In the genomic region with DNA sequence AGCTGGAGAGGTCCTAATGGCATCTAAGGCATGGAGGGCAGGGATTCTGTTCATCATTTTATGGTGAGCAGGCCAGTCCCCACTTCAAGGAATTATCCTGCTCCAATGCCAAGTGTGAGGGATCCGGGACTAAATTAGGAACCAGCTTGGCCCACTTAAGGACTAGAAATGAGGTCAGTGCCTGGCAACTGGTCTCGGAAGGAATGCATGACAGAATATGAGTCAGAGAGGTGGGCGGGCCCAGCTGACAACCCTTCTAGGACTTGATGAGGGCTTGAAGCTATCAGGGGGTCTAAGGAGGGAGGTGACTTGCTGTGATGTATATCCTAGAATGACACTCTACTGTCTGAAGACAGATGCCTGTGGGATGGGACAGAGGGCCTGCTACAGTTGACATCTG, we compare ENCODE assay signal across 9 mouse cellular contexts.
DNase-seq lines count a peak whose midpoint lies in the region; ATAC-seq and TF ChIP-seq lines count a peak whose summit lies in the region.
"Had no signal": no experiment of that assay in that cellular context is flagged by ENCODE, and none has a peak within 500 bp of the region (broad histone marks: within the 10 kb centered on the region; RNA-seq: fewer than 3 reads in every experiment).

No protein-coding gene starts in this region.

- no peak overlapping the region for H3K4me3 ChIP-seq in midbrain, postnatal 0 days (ENCODE audit: low read depth, low read length)
- H3K4me3 ChIP-seq in midbrain, embryonic 13.5 days (replicated peaks), result no peak overlapping the region
- H3K4me3 ChIP-seq in stomach, postnatal 0 days (ENCODE audit: low read depth, low read length), result no peak overlapping the region
- H3K4me3 ChIP-seq in liver, embryonic 11.5 days (ENCODE audit: low read depth, low read length), result no peak overlapping the region
- no peak overlapping the region for H3K4me3 ChIP-seq in intestine, embryonic 15.5 days (replicated peaks)
- H3K4me3 ChIP-seq: megakaryocyte, embryonic 14.5 days had no signal

- H3K4me2 ChIP-seq in midbrain, postnatal 0 days (ENCODE audit: low read depth, low read length, poor library complexity, severe bottlenecking), result no peak overlapping the region
- H3K4me2 ChIP-seq in midbrain, embryonic 13.5 days (replicated peaks), result no peak overlapping the region
- no peak overlapping the region for H3K4me2 ChIP-seq in stomach, postnatal 0 days (replicated peaks; ENCODE audit: low read depth)
- H3K4me2 ChIP-seq in liver, embryonic 11.5 days, result no peak overlapping the region
- no peak overlapping the region for H3K4me2 ChIP-seq in intestine, embryonic 15.5 days (replicated peaks)

- no peaks in the 10 kb centered on the region for H3K36me3 ChIP-seq in midbrain, postnatal 0 days (ENCODE audit: insufficient read depth, low read length)
- no peaks in the 10 kb centered on the region for H3K36me3 ChIP-seq in midbrain, embryonic 13.5 days
- no peaks in the 10 kb centered on the region for H3K36me3 ChIP-seq in stomach, postnatal 0 days (ENCODE audit: control insufficient read depth, insufficient read depth, low read length)
- no peaks in the 10 kb centered on the region for H3K36me3 ChIP-seq in liver, embryonic 11.5 days (ENCODE audit: control insufficient read depth, insufficient read depth, low read length)
- no peaks in the 10 kb centered on the region for H3K36me3 ChIP-seq in intestine, embryonic 15.5 days

- intact Hi-C loops in heart, postnatal 10 days (cut with DNase I), result no loop called here

- H3K9me3 ChIP-seq in midbrain, postnatal 0 days (ENCODE audit: low read length), result no peaks in the 10 kb centered on the region
- H3K9me3 ChIP-seq in midbrain, embryonic 13.5 days, result no peaks in the 10 kb centered on the region
- H3K9me3 ChIP-seq in stomach, postnatal 0 days (ENCODE audit: control insufficient read depth, low read length), result no peaks in the 10 kb centered on the region
- H3K9me3 ChIP-seq in liver, embryonic 11.5 days (ENCODE audit: control insufficient read depth, low read length), result no peaks in the 10 kb centered on the region
- H3K9me3 ChIP-seq in intestine, embryonic 15.5 days, result no peaks in the 10 kb centered on the region

- no peak for ATAC-seq in midbrain, postnatal 0 days (ENCODE audit: low FRiP score)
- no peak for ATAC-seq in midbrain, embryonic 13.5 days
- ATAC-seq in stomach, postnatal 0 days (ENCODE audit: low FRiP score, low TSS enrichment), result peak; percentile 75; the same call in 1 of the 2 replicates
- no peak for ATAC-seq in liver, embryonic 11.5 days (replicated peaks; ENCODE audit: low FRiP score)
- ATAC-seq in intestine, embryonic 15.5 days, result no peak

- no peaks in the 10 kb centered on the region for H3K27me3 ChIP-seq in midbrain, postnatal 0 days (ENCODE audit: insufficient read depth, low read length)
- H3K27me3 ChIP-seq in midbrain, embryonic 13.5 days, result no peaks in the 10 kb centered on the region
- H3K27me3 ChIP-seq in stomach, postnatal 0 days (ENCODE audit: control insufficient read depth, insufficient read depth, low read length), result no peaks in the 10 kb centered on the region
- no peaks in the 10 kb centered on the region for H3K27me3 ChIP-seq in liver, embryonic 11.5 days (replicated peaks; ENCODE audit: control insufficient read depth, insufficient read depth, low read length)
- no peaks in the 10 kb centered on the region for H3K27me3 ChIP-seq in intestine, embryonic 15.5 days (replicated peaks)
- H3K27me3 ChIP-seq: megakaryocyte, embryonic 14.5 days had no signal

- no peak overlapping the region for H3K9ac ChIP-seq in midbrain, postnatal 0 days (replicated peaks; ENCODE audit: low read length, poor library complexity, severe bottlenecking)
- no peak overlapping the region for H3K9ac ChIP-seq in midbrain, embryonic 13.5 days (replicated peaks)
- no peak overlapping the region for H3K9ac ChIP-seq in stomach, postnatal 0 days (ENCODE audit: low read length)
- H3K9ac ChIP-seq in liver, embryonic 11.5 days (ENCODE audit: low read depth, low read length), result no peak overlapping the region
- H3K9ac ChIP-seq in intestine, embryonic 15.5 days, result no peak overlapping the region

- H3K4me1 ChIP-seq in midbrain, postnatal 0 days (ENCODE audit: insufficient read depth, low read length), result no peaks in the 10 kb centered on the region
- no peaks in the 10 kb centered on the region for H3K4me1 ChIP-seq in midbrain, embryonic 13.5 days (replicated peaks)
- no peaks in the 10 kb centered on the region for H3K4me1 ChIP-seq in stomach, postnatal 0 days (replicated peaks; ENCODE audit: control insufficient read depth, insufficient read depth)
- H3K4me1 ChIP-seq in liver, embryonic 11.5 days (replicated peaks; ENCODE audit: control insufficient read depth, insufficient read depth, low read length), result no peaks in the 10 kb centered on the region
- no peaks in the 10 kb centered on the region for H3K4me1 ChIP-seq in intestine, embryonic 15.5 days (replicated peaks)
- H3K4me1 ChIP-seq: megakaryocyte, embryonic 14.5 days had no signal

- TF ChIP-seq CTCF in midbrain, postnatal 0 days (IDR thresholded peaks at IDR 0.05), result no peak
- TF ChIP-seq CTCF in stomach, postnatal 0 days (IDR thresholded peaks at IDR 0.05; ENCODE audit: low read depth), result no peak

- DNase-seq in midbrain, postnatal 0 days (ENCODE audit: low spot score), result peak; percentile 37
- DNase-seq in cerebellum, postnatal 36 days, result peak; percentile 12 to 21
- DNase-seq in heart, postnatal 10 days, result peak; percentile 77 to 79
- DNase-seq in stomach, postnatal 0 days (ENCODE audit: low spot score), result peak; percentile 23
- no peak for DNase-seq in liver, embryonic 11.5 days (ENCODE audit: low spot score)
- DNase-seq: kidney, adult 2 months had no signal

- no peak for TF ChIP-seq EP300 in stomach, postnatal 0 days (optimal IDR thresholded peaks at IDR 0.05)

- H3K27ac ChIP-seq in midbrain, postnatal 0 days (ENCODE audit: low read depth, low read length), result no peak overlapping the region
- H3K27ac ChIP-seq in midbrain, embryonic 13.5 days, result no peak overlapping the region
- H3K27ac ChIP-seq in stomach, postnatal 0 days (replicated peaks), result no peak overlapping the region
- H3K27ac ChIP-seq in liver, embryonic 11.5 days (ENCODE audit: low read depth, low read length), result no peak overlapping the region
- no peak overlapping the region for H3K27ac ChIP-seq in intestine, embryonic 15.5 days

- 66% methylated on average over 3 of the region's 3 CpGs for WGBS in midbrain, postnatal 0 days
- WGBS in midbrain, embryonic 13.5 days, result 71% methylated on average over 3 of the region's 3 CpGs
- 54% methylated on average over 3 of the region's 3 CpGs for WGBS in stomach, postnatal 0 days
- 67% methylated on average over 3 of the region's 3 CpGs for WGBS in liver, embryonic 11.5 days
- WGBS in intestine, embryonic 15.5 days, result 67% methylated on average over 3 of the region's 3 CpGs
